Mouse (Mus musculus) adrenal gland, adult (tissue): ENCODE measurements around the gene Bcl6.

ENCODE experiments used
- DNase-seq, 2 experiments: peaks; one replicate each; pipeline ENCODE4 v3.0.0; 2022 to 2023; ENCODE audit warnings: low spot score in 1 of 2; ENCODE audit not compliant: inconsistent age in 2 of 2

The Bcl6 gene

DNA sequence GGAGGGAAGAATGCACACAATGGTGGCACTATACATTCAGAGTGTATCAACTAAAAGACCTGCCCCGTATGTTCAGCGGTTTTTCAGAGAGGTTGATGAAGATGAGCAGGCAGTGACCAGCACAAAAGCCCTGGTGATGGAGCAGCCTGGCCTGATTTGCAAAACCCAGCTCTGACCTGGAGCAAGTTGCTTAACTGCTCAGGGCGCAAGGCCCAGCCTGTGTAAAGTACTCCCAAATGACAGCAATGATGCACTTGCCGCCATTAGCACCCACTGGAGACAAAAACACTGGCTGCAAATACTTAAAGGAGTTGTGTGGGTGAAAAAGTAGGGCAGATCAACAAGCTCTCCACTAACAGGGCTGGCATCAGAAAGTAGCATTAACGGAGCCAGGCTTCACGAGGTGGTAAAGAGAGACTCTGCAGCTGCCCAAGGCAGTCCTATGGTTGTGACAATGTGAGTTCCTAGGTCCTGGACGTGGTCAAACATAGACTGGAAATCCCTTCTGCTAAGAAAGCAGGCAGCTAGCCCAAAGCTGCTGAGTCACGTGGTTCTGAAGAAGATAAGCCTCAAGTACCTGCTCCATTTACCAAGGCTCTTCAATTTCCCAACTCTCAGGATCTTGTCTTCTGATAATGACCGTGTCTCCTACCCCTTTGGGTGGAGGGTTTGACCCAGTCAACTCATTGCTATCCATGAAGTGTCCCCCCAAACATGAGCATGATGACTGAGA, 14.9 kb downstream of the Bcl6 start:
- peak in 1 of 2 experiments; percentile 54 for DNase-seq

DNA sequence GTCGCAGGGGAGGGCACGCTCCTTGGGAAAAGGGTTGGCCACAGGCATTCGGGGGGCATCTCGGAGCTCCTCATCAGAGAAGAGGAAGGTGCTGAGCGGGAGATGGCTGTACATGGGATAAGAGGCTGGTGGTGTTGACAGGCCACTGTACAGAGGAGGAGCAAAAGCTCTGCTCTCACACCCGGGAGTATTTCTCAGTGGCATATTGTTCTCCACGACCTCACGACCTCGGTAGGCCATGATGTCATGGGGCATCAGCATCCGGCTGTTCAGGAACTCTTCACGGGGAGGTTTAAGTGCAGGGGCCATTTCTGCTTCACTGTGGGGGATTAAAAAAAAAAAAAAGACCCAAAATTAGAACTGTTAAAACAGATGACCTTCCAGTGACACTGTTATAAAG, 15.8 kb downstream of the Bcl6 start:
- DNase-seq = peak in 1 of 2 experiments; percentile 29

DNA sequence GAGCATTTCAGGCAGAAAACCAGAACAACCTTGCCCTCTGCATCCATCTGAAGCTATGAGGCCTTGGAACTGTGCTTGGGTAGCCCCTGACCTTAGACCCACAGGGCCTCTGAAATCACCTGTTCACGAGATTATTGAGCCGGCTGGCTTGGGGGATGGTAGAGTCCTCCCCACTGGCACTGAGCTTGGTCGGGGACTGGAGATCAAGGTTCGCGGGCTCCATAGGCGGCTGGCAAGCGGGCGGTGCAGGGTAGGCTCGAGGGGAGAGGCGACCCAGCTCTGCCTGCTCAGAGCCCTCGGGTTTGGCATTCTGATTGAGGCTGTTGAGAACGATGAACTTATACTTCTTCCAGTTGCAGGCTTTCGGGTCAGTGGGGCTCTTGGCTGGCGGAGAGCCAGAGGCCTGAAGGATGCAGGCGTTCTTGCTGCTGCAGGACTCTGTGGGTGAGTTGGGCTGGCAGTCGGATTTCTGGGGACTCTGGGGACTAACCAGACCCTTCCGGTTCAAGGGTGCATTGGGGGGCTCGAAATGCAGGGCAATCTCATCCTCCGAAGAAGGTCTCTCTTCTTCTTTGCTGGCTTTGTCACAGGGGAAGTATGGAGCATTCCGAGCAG, 16.4 kb downstream of the Bcl6 start:
- peak in 1 of 2 experiments; percentile 35 for DNase-seq

DNA sequence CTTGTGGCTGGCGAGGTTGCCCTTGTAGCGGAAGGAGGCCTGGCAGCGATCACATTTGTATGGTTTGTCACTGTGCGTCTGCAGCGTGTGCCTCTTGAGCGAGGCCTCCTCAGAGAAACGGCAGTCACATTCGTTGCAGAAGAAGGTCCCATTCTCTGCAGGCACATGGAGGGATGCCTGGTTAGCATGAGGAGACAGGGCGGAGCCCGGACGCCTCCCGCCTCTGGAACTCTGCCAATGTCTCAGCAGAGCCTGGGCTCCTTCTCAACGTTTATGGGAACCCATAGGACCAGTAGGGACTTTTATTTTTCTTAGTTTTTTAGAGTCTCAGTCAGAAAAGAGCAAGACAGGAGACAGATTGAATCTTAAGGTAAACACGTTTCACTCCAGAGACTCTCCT, 18.7 kb downstream of the Bcl6 start:
- peak in 1 of 2 experiments; percentile 52 for DNase-seq

DNA sequence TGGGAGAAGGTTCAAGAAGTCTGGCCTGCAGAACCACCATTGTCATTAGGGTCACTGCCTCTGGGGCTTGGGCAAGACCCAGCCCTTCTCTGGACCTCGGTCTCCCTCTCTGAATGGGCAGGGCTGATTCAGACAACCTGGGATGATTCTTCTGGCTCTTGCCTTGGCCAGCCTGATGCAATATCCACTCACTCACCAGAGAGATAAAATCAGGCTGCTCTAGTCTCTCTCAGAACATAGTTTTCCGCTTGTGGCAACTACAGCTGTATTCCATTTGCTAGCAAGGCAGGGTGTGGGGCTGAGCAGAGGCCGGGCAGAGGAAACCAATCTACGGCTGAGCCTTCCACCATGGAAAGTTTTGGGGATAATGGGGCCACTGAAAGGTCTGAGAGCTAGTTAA, 19.8 kb downstream of the Bcl6 start:
- peak in 1 of 2 experiments; percentile 52 for DNase-seq

DNA sequence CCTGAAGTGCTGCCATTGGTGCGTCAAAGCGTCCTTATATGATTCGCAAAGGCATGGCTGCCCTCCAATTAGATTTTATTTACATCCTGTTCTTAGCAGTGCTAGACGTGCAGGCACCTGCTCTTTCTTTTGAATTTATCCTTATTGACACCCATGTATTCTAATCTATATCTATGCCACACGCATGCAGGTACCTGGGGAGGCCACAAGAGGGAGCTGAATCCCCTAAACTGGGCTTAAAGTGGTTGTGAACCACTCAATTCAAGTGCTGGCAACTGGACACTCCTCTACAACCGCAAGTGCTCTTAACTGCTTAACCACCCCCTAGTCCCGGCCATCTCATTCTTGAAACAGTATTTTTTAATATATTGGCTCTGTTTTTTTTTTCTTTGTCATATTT, 21.4 kb downstream of the Bcl6 start:
- DNase-seq = peak in 1 of 2 experiments; percentile 55

DNA sequence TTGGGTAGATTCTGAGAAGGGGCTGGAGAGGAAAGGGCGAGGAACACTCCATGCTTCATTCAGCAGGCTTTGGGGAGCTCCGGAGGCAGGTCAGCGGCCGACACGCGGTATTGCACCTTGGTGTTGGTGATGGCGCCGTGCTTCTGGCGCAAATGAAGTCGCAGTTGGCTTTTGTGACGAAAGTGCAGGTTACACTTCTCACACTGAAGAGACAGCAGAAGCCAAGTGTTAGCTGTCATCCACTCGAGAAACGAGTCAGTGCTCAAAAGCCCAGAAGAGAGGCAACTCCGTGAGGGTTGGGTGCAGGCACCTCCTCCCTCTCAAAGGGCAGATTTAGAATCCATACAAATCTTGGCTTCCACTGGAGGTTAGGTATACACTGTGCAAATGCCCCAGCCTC, 22.6 kb downstream of the Bcl6 start:
- no peak for DNase-seq

DNA sequence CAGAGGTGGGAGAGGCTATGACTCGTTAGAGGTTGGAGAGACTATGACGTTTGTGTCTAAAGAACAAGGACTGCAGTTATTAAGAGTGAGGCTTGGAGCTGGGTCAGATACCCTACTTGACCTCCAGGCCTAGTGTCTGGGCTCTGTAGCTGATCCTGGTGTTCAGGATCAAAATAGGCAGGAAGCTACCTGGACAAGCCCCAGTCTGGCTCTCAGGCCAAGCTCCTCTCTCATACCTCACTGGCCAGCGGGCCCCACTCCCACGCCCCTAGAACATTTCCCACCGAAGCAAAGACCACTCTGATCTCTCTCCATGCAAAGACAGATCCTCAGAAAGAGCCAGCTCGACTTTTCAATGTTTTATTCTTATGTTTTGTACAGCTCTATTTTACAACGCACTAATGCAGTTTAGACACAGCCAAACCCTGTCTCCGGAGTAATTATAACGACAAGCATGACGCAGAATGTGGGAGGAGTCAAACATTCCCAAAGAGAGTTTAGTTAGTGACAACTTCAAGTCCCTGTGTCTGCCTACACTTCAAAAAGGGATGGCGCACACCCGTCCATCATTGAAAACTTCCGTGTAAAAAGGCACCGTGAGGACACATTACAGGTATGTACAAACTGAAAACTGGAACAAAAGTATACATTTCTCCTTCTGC, 23.8 kb downstream of the Bcl6 start:
- DNase-seq = no peak

DNA sequence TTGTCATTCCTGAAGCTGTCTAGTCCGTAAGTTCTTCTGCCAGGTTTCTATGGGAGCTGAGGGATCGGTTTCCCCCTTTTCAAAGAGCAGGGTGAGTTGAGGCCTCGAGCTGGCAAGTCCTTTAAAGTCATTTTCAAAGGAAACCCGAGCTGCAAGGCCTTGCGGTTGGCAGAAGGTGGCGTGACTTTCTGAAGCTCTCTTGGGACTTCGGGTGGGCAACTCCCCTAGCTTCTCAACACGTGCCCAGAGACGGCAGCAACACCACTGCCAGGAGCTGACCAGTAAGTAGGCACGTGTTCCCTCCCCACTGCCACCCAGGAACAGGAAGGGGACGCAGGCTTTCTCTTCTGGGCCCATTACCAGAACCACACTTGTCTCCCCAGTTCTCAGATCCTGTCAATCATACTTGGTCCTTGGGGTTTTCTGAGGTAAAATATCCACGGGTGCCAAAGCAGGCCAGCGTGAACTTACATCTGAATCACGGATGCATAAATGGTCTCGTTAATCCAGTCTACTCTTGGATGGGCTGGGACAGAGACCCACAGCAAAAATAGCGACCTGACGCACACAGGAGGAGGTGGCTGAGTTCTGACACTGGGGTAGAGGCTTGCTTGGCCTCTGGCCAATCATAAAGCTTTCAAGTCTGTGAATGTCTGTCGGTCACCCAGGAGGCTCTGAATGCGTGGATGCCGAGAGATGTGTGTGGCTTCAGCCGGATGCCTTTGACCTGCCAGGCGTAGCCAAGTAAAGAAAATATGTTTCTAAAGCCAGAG, 24.6 kb downstream of the Bcl6 start:
- DNase-seq = peak; percentile 48 to 83

DNA sequence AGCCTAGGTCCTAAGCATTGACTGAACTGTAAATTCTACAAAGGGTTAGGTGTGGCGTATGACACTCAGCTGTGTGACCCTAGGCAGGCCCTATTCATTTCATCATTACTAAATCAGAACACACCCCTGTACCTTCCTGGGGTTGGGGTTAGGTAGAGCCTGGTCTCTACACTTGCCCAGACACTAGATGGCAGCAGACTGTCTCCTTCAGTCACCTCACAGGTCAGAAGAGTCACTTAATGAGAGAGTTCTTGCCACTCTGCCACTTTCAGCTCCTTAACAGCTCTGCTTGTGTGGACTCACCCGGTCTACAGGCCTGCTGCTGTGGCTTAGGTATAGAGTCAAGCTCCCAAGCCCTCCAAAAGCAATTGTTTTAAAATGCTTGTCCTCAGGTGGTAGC, 26.3 kb downstream of the Bcl6 start:
- DNase-seq = peak in 1 of 2 experiments; percentile 71

DNA sequence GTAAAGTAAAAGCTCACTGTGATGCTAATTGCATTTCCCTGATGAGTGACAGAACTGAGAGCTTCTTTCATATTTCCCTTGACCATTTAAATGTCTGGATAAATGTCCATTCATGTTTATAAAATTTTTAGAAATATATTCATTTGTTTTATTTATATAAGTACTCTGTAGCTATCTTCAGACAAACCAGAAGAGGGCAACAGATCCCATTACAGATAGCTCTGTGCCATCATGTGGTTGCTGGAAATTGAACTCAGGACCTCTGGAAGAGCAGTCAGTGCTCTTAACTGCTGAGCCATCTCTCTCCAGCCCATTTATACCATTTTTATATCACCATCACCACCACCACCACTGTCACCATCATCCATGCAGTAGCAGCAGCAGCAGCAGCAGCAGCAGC, 29.7 kb downstream of the Bcl6 start:
- DNase-seq = no peak

DNA sequence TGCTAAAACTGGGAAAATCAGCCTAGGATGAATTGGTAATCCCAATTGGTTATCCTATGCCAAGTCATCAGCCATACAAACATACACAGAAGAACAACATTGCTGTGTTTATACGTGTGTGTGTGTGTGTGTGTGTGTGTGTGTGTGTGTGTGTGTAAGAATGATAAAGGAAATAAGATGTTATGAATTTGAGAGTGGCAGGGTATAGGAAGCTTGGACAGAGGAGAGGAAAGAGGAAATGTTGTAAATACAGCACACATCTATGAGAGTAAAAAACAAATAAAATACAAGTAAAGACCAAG, 34.7 kb downstream of the Bcl6 start:
- DNase-seq = no peak

DNA sequence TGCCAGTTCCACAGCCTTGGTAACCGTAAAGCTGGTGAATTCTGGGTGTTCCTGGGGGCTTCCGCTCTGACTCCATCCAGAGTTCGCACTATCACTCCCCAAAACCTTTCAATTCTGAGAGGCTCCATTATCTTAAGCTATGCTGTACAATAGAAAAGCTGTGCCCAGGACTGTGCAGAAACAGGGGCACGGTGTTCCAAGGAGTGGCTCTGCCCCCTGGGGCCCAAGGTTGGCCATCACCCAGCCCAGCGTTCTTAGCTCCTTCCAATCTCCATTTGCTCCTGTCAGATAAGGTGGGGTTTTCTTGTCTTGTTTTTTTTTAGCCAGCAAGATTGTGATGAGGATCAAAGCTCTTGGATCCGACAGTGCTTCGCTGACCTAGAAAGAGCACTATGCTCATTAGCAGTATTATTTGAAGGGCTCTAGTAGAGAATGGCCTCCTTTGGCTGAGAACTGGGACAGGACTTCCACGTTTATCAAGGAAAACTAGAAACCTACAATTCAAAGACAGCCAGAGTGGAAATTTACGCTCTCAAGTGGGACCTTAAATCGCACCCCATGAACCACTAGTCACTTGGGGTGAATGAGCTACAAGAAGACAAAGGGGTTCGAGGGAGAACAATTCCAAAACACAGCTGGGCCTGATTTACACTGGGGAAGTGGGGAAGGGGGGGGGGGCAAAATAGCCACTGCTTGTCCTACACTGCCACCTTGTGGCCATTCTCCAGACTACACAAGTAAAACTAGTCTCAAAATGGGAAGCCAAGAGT, 35.3 kb downstream of the Bcl6 start:
- DNase-seq = peak in 1 of 2 experiments; percentile 83

DNA sequence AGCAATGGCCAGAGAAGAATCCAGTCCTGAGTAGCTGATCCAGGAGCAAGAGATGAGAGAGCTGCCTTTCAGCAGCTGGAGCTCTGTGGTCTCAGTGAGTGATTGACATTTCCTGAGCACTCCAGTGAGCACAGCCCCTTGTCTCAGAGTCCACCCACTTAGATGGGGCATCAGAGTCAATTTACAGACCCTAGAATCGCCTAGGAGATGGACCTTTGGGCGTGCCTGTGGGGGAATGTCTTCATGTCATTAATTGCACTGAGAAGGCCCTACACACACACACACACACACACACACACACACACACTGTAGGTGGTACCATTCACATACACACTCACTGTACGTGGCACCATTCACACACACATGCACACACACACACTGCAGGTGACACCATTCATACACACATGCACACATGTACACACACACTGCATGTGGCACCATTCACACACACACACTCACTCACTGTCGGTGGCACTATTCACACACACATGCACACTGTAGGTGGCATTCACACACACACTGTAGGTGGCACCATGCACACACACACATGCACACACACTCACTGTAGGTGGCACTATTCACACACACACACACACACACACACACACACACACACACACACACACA, 36.4 kb downstream of the Bcl6 start:
- no peak for DNase-seq

DNA sequence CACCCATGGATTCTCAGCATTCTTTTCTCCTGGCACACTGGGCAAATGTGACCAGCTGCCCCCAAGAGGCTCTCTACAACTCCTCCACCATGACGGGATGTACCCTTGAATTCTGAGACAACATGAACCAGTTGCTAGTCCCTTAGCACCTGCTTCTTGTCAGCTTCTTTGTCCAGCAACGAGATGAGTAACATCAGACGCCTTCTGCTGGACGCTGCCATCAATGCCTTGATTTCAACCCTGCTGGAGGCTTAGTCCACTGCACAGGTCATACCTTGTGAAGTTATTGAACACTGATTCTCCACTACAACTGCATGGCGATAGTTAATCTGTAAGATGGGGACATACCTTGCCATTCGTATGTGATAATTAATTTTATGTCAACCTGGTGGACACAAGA, 41.0 kb downstream of the Bcl6 start:
- no peak for DNase-seq

DNA sequence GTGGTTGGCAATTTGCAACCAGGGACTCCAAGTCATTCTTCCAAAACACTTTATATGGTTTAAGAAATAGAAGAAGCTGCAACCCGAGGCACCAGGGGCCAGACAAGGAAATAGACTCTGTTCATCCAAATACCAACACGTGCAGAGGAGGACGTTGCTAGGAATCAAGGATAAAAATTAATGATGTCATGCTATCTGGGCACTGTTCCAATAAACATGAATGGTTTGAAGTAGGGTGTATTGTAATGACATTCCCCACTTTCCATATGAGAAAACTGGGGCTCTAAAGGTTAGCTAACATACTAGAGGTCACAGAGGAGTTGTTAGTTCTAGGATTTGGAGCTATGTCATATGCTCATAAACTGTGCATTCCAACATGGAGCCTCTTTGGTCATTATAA, 43.9 kb downstream of the Bcl6 start:
- no peak for DNase-seq

DNA sequence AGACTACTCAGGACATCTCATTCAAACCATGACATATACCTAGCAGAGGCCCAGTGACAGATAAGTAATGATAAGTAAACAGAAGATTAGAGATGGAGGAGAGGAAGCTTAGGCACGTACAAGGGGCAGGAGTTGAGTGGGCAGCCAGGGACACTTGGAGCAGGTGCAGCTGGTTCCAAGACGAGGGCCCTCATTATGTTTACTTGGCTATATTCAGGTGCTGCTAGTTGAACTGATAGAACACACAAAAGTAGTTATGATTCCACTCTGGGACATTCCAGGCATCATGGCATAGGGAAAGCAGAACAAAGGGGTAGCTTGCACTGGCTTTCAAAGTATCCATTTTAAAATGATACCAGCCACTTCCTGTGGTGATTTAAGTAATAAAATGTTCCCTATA, 54.3 kb downstream of the Bcl6 start:
- DNase-seq = no peak

DNA sequence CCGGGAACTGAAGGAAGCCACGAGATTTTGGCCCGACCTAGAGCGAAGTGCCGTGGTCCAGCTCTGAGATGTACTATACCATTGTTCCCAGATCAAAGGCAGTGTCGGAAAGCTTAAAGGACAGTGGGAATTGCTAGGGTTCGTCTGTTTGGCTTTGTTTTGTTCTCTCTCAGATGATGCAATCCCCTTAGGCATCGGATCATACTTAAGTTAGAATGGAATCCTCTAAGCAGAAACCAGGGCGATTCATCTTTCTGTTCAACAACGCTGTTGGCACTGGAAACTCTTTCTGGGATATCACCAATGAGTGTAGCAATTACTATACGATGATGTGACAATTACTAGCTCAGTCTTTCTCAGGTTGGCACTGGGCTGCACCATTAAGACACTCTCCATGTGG, 56.4 kb downstream of the Bcl6 start, which contains the start of gene Rtp2:
Gene Rtp2 (minus strand): TSS at position 101 of the 400 bp plus-strand sequence.
- no peak for DNase-seq

DNA sequence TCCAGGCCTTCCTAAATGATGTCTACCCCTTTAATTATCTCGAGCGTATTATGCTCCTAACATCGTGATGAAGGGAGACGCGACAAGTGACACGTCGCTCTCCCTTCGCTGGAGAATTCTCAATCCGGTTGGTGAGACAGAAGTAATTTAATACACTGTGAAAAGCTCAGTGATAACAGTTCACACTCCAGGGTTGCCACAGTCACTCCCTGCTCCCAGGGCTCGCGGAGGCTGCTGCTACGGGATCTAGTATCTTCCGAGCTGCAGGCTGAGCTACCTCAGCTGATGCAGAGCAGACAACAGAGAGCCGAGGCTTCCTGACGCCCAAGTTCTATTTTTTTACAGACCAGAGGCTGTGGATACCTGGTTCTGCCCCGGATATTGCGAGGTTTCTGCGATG, 57.4 kb downstream of the Bcl6 start:
- no peak for DNase-seq

DNA sequence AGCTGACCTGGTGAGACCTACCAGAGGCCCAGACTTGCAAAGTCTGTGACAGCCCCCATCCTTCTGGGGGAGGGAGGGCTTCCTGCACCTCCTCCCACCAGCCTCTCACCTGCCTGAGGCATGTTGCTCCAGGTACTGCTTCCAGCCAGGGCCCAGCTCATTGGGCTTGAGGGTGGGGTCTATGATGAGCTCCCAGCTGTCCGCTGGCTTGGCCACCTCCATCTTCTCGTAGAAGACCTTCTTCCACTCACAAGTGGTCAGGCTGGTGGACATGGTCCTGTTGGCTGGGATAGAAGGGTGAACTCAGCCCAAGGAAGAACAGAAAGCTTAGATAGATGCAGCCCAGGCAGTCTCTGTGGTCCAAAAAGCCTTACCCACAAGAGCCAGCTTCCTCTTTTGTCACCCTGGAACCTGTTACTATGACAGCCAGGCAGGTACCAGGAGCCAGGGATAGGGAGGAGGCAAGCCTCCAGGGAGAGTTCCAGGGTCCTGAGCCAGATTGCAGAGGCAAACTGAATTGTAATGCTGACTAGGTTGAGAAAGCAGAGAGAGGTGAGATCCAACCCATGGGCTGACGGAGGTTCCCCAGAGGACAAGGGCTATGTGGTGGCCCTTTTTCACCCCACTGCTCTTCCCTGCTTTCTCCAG, 58.1 kb downstream of the Bcl6 start:
- no peak for DNase-seq
